Mouse (Mus musculus) lung, adult 2 months (tissue): ENCODE measurements around the gene Gpr108. TPM values are rescaled to one million over a fixed set of nuclear protein-coding genes. Genes with fewer than 3 reads are reported as not detected.

Experiments
- DNase-seq: peaks from one replicate; pipeline ENCODE4 v3.0.0; 2022
- H3K4me1 ChIP-seq: fragments of 200-500 bp; 2 replicates; pipeline ENCODE4 v1.6.1; 2011; ENCODE audit warnings: low read length; ENCODE audit not compliant: control insufficient read depth, insufficient read depth
- H3K4me3 ChIP-seq: fragments of 200-500 bp; replicated peaks from 2 replicates; pipeline ENCODE3; 2011; ENCODE audit warnings: low read depth, mild to moderate bottlenecking, control low read depth, low read length; ENCODE audit errors: extremely low read depth
- CTCF ChIP-seq: fragments of 200-500 bp; IDR thresholded peaks from 2 replicates; pipeline ENCODE4 v1.5.1; 2011; ENCODE audit warnings: mild to moderate bottlenecking, low read length, control low read depth; ENCODE audit not compliant: insufficient read depth
- POLR2A ChIP-seq: fragments of 200-500 bp; IDR thresholded peaks from 2 replicates; pipeline ENCODE4 v1.6.1; 2011; ENCODE audit warnings: low read depth, mild to moderate bottlenecking, control low read depth, low read length, borderline replicate concordance; ENCODE audit errors: extremely low read depth
- WGBS: fragments of 180-500 bp; shearing (Covaris S2); methylation state at CpG from one replicate; pipeline ENCODE4 v1.1.7; 2018; 5-methylcytosine and 5-hydroxymethylcytosine counted together
- polyA plus RNA-seq: library from polyadenylated mRNA; depleted of rRNA; stranded (reverse); fragments of >200 nt; gene quantifications from 2 replicates; pipeline ENCODE4 v1.2.3, GENCODE M21; 2012

Gpr108 gene
- polyA plus RNA-seq, 1 experiment = 68.2 TPM

DNA sequence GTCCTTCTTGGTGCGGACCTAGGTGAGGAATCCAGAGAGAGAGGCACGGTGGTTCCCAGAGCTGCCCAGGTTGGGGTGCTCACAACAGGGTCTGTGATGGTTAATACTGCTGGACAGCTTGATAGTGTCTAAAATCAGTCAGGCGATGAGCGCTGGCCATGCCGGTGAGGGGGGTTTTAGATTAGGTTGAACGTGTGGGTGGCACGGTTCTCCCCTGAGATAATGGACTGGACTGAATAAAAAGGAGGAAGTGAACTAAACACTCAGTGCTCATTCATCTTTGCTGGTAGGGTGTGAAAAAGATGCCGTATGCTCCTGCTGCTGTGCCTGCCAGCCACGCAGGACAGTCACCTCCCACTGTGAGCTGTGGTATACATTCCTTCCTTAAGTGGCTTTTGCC is 24.9 kb downstream of the Gpr108 start:
- DNase-seq = no peak
- 61% methylated on average over 9 of the region's 9 CpGs for WGBS
- H3K4me3 ChIP-seq = no peak overlapping the region
- TF ChIP-seq POLR2A (no peak), CTCF (no peak)
- H3K4me1 ChIP-seq = peaks cover 2% of the 10 kb centered on the region; the same call in 1 of the 2 replicates

DNA sequence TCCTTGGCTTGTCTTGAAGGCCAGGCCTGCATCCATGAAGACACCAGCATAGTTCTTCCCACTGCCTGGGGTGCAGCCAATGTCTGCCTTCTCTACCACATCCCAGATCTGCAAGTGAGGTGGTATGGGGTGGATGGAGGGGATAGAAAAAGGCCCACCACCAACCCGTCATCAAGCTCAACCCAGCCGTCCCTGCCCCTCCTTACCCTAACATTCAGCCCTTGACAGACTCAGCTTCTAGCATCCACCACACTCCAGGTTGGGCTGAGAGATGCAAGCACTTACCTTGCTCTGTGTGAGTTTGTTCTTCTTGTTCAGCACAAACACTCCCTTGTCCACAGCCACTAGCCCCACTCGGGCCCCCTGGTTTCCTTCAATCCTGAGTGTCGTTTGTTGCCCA is 26.3 kb downstream of the Gpr108 start:
- WGBS = 62% methylated on average over 4 of the region's 4 CpGs
- TF ChIP-seq POLR2A (no peak), CTCF (no peak)
- DNase-seq = no peak
- H3K4me1 ChIP-seq = no peaks in the 10 kb centered on the region
- H3K4me3 ChIP-seq = no peak overlapping the region

DNA sequence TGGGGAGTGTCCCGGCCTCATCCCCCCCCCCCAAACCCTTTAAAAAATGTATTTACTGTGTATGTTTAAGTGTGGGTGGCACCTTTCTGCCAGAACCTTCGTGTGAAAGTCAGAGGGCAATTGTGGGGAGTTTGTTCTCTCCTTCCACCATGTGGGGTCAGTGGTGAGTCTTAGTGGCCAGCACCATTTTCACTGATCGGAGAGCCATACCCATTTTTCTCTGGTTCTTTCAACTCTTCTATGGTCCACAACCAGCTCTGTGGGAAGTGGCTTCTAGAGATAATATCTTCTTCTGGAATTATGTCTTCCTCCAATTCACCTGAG is 28.4 kb downstream of the Gpr108 start:
- H3K4me3 ChIP-seq = no peak overlapping the region
- no peak for DNase-seq
- peak; percentile 38 for TF ChIP-seq CTCF
- no peak for TF ChIP-seq POLR2A
- 14% methylated on average over 3 of the region's 3 CpGs for WGBS
- H3K4me1 ChIP-seq = no peaks in the 10 kb centered on the region

DNA sequence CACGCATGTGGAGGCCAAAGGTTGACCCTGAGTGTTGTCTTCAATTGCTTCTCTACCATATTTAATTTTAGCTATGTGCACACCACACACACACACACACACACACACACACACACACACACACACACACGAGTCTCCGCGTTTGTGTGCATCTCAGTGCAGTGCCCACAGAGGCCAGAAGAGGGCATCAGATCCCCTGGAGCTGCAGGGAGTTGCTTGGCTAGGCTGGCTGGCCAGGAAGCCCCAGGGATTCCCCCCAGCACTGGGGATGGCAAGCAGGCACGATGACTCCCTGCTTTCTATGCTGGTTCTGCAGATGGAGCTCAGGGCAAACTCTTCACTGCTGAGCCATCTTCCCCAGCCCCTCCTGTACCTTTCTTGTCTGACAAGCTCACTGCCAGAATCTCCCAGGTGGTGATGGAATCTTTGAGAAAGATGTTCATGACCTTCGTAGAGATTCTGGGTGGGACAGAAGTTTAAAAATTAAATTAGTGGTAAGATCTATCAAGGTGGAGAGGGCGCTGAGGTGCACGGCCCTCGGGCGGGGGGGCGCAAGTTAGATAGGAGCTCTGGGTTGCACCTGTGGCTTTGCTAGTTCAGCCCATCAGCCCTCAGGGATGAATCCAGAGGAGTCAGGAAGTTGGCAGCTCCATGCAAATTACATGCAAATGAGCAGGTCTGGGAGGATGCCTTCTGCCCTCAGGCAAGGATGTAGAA is 28.9 kb downstream of the Gpr108 start:
- peak; percentile 78 for DNase-seq
- Histone ChIP-seq H3K4me3 (no peak overlapping the region), H3K4me1 (no peaks in the 10 kb centered on the region)
- 20% methylated on average over 11 of the region's 11 CpGs for WGBS
- TF ChIP-seq CTCF (peak; percentile 81), POLR2A (no peak)

DNA sequence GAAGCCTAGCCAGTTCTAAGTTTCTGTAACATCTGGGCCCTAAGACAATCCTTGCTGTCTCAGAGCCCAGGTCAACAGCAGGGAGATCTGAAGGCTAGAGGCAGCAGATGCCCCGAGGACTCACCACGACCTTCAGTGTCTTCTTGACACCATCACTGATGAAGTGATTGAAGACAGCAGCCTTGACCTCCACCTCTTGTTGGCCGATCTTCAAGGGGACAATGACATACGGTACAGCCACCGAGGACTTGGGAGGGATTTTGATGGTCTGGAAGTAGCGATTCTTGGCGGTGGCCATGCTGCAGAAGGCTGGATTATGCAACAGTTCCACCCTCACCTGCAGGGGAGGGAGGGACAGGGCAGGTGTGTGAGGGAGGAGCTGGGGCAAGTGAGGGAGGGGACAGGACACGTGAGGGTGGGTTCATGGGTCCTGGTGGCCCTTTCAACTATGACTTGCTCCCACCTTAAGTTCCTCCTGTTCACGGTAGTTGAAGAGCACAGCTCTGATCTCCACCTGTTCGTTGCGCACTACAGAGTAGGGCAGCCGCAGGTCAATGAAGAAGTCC is 29.8 kb downstream of the Gpr108 start:
- 63% methylated on average over 12 of the region's 12 CpGs for WGBS
- no peak for TF ChIP-seq CTCF
- TF ChIP-seq POLR2A = no peak
- Histone ChIP-seq H3K4me3 (no peak overlapping the region), H3K4me1 (no peaks in the 10 kb centered on the region)
- DNase-seq = no peak

DNA sequence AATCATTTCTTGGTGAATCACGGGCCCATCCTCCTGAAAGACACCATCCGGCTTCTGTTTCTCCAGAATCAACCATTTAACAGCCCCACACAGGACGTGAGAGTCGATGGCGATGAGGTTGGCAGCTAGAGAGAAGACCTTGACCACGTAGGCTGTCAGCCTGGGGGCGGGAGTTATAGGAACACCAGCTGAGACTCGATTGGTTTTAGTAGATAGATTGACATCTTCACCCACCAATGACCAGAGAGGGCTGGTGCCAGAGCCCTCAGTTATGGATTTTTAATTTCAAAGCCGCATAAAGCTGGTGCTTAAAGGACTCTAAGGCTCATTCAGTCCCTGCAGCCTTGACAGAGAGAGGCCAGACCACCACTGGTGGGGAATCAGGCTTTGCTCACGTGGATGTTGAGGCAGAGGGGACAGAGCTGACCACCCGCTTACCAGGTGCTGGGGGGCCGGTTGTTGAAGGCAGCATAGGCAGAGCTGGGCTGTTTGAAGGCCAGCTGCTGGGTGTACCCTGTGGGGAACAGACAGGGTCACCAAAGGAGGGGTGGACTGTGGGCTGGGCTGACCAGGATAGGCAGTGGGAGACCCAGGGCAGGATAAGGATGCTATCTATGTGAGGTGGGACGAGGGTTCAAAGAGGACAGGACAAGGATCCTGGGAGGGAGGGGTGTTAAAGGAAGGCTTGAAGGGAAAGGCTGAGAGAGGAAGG is 33.4 kb downstream of the Gpr108 start:
- DNase-seq = no peak
- H3K4me1 ChIP-seq = no peaks in the 10 kb centered on the region
- WGBS = 49% methylated on average over 13 of the region's 13 CpGs
- no peak for TF ChIP-seq POLR2A
- TF ChIP-seq CTCF = no peak
- no peak overlapping the region for H3K4me3 ChIP-seq

DNA sequence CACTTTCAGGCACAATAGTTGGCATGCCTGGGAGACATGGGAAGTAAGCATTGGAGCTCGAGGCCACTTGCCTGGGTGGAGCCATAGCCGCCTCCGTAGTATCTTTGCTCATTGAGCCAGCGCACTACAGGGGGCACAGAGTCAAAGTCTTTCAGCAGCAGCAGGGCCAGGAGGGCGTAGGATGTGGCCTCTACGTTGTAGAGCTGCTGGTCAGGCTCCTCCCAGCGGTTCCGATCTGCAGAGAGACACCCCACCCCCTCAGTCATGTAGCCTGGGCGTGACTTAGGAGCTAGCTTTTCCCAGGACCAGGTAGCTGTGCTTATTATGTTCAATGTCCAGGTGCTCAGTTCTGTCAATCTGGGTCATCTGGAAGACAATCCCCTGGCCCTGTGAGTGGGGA is 36.7 kb downstream of the Gpr108 start:
- DNase-seq = no peak
- H3K4me3 ChIP-seq = no peak overlapping the region
- H3K4me1 ChIP-seq = no peaks in the 10 kb centered on the region
- 65% methylated on average over 9 of the region's 9 CpGs for WGBS
- TF ChIP-seq CTCF = no peak
- TF ChIP-seq POLR2A = no peak

DNA sequence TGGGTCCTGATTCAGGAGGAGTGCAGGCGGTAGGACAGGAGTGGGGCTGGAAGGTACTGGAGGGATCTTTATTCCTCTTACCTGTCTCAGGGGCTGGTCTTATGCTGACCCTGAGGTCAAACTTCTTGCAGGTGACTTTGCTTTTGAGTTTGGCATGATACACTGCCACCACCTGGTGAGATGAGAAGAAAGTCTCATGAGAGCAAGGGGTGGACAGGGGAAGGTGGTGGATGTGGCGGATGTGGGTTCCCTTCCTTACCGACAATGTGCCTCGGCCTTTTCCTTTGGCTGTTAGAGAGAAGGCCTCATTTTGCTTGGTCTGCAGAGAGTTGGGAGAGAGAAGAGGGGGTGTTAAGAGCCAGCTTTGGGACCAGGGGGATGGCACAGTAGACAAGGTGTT is 38.9 kb downstream of the Gpr108 start:
- Histone ChIP-seq H3K4me3 (no peak overlapping the region), H3K4me1 (no peaks in the 10 kb centered on the region)
- WGBS = 55% methylated on average over 4 of the region's 4 CpGs
- TF ChIP-seq CTCF = no peak
- no peak for TF ChIP-seq POLR2A
- DNase-seq = no peak

DNA sequence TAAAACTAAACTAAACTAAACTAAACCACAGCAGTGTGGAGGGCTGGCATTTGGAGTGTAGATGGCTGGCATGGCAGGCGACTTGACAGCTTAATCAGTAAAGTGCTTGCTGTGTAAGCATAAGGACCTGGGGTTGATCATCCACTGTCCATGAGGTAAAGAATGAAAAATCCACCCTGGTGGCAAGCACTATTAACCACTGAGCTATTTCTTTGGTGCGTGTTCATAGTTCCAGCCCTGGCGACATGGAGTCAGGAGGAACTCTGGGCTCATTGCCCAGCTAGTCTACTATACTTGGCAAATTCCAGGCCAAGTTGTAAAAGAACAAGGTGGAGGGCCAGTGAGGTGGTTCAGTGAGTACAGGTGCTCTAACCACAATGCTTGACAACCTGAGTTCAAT is 40.3 kb downstream of the Gpr108 start:
- DNase-seq = no peak
- H3K4me1 ChIP-seq = no peaks in the 10 kb centered on the region
- H3K4me3 ChIP-seq = no peak overlapping the region
- TF ChIP-seq CTCF = no peak
- TF ChIP-seq POLR2A = no peak
- 59% methylated on average over 3 of the region's 3 CpGs for WGBS
